Mouse (Mus musculus): ENCODE results near the gene Eepd1. TPM values are rescaled to one million over a fixed set of nuclear protein-coding genes. Genes with fewer than 3 reads are reported as not detected.

The Eepd1 gene
- total RNA-seq, 2 experiments from 2014 or later, result 20.2 to 22.9 TPM

GRCm38 (mm10) chr9:25517982-25518381 lies 36.6 kb downstream of the Eepd1 start:
- no peak for TF ChIP-seq CTCF (IDR thresholded peaks at IDR 0.05)
- Histone ChIP-seq H3K4me3 (no peak overlapping the region), H3K27ac (no peak overlapping the region)
- DNase-seq (ENCODE audit: extremely low spot score in 1 of 2, low spot score in 2 of 2), result no peak
- intact Hi-C loops (cut with DNase I), result no loop called here

GRCm38 (mm10) chr9:25519193-25519592 lies 37.8 kb downstream of the Eepd1 start:
- TF ChIP-seq CTCF (IDR thresholded peaks at IDR 0.05), result no peak
- no peak for DNase-seq (ENCODE audit: extremely low spot score in 1 of 2, low spot score in 2 of 2)
- Histone ChIP-seq H3K27ac (no peak overlapping the region), H3K4me3 (no peak overlapping the region)
- intact Hi-C loops (cut with DNase I), result no loop called here

- no peak for TF ChIP-seq CTCF (IDR thresholded peaks at IDR 0.05)
- no peak overlapping the region for H3K27ac ChIP-seq
- intact Hi-C loops (cut with DNase I), result no loop called here
- H3K4me3 ChIP-seq, result no peak overlapping the region
- no peak for DNase-seq (ENCODE audit: extremely low spot score in 1 of 2, low spot score in 2 of 2)
Observed at GRCm38 (mm10) chr9:25520826-25521225, 39.5 kb downstream of the Eepd1 start.

- no peak for TF ChIP-seq CTCF (IDR thresholded peaks at IDR 0.05)
- no peak overlapping the region for H3K4me3 ChIP-seq
- intact Hi-C loops (cut with DNase I), result no loop called here
- H3K27ac ChIP-seq, result no peak overlapping the region
- DNase-seq (ENCODE audit: extremely low spot score in 1 of 2, low spot score in 2 of 2), result no peak
Observed at GRCm38 (mm10) chr9:25521825-25522224, 40.5 kb downstream of the Eepd1 start.

GRCm38 (mm10) chr9:25526516-25526915 lies 45.2 kb downstream of the Eepd1 start:
- no peak overlapping the region for H3K27ac ChIP-seq
- DNase-seq (ENCODE audit: extremely low spot score in 1 of 2, low spot score in 2 of 2), result no peak
- H3K4me3 ChIP-seq, result no peak overlapping the region
- TF ChIP-seq CTCF (IDR thresholded peaks at IDR 0.05), result no peak
- intact Hi-C loops (cut with DNase I), result no loop called here

GRCm38 (mm10) chr9:25526927-25527337 lies 45.6 kb downstream of the Eepd1 start:
- no peak for TF ChIP-seq CTCF (IDR thresholded peaks at IDR 0.05)
- no peak for DNase-seq (ENCODE audit: extremely low spot score in 1 of 2, low spot score in 2 of 2)
- Histone ChIP-seq H3K27ac (0 out of 2 replicates have a peak overlapping the region, but pooled peaks have one; percentile 24), H3K4me3 (no peak overlapping the region)
- intact Hi-C loops (cut with DNase I), result no loop called here

GRCm38 (mm10) chr9:25527359-25528038 lies 46.2 kb downstream of the Eepd1 start:
- no peak for TF ChIP-seq CTCF (IDR thresholded peaks at IDR 0.05)
- intact Hi-C loops (cut with DNase I), result no loop called here
- Histone ChIP-seq H3K4me3 (no peak overlapping the region), H3K27ac (0 out of 2 replicates have a peak overlapping the region, but pooled peaks have one; percentile 24)
- DNase-seq (ENCODE audit: extremely low spot score in 1 of 2, low spot score in 2 of 2), result no peak

GRCm38 (mm10) chr9:25531627-25532026 lies 50.3 kb downstream of the Eepd1 start:
- intact Hi-C loops (cut with DNase I), result no loop called here
- no peak for DNase-seq (ENCODE audit: extremely low spot score in 1 of 2, low spot score in 2 of 2)
- no peak overlapping the region for H3K4me3 ChIP-seq
- TF ChIP-seq CTCF (IDR thresholded peaks at IDR 0.05), result no peak
- no peak overlapping the region for H3K27ac ChIP-seq

GRCm38 (mm10) chr9:25532105-25532504 lies 50.8 kb downstream of the Eepd1 start:
- Histone ChIP-seq H3K4me3 (no peak overlapping the region), H3K27ac (no peak overlapping the region)
- no peak for TF ChIP-seq CTCF (IDR thresholded peaks at IDR 0.05)
- DNase-seq (ENCODE audit: extremely low spot score in 1 of 2, low spot score in 2 of 2), result no peak
- intact Hi-C loops (cut with DNase I), result no loop called here

- no peak overlapping the region for H3K4me3 ChIP-seq
- no peak for TF ChIP-seq CTCF (IDR thresholded peaks at IDR 0.05)
- no peak for DNase-seq (ENCODE audit: extremely low spot score in 1 of 2, low spot score in 2 of 2)
- intact Hi-C loops (cut with DNase I), result no loop called here
- no peak overlapping the region for H3K27ac ChIP-seq
Observed at GRCm38 (mm10) chr9:25535487-25535886, 54.1 kb downstream of the Eepd1 start.

GRCm38 (mm10) chr9:25539461-25539860 lies 58.1 kb downstream of the Eepd1 start:
- no peak overlapping the region for H3K4me3 ChIP-seq
- H3K27ac ChIP-seq, result no peak overlapping the region
- no peak for TF ChIP-seq CTCF (IDR thresholded peaks at IDR 0.05)
- intact Hi-C loops (cut with DNase I), result no loop called here
- no peak for DNase-seq (ENCODE audit: extremely low spot score in 1 of 2, low spot score in 2 of 2)

- no peak for DNase-seq (ENCODE audit: extremely low spot score in 1 of 2, low spot score in 2 of 2)
- no peak overlapping the region for H3K4me3 ChIP-seq
- intact Hi-C loops (cut with DNase I), result no loop called here
- no peak for TF ChIP-seq CTCF (IDR thresholded peaks at IDR 0.05)
- H3K27ac ChIP-seq, result no peak overlapping the region
Observed at GRCm38 (mm10) chr9:25541355-25541754, 60.0 kb downstream of the Eepd1 start.

- intact Hi-C loops (cut with DNase I), result no loop called here
- no peak overlapping the region for H3K4me3 ChIP-seq
- TF ChIP-seq CTCF (IDR thresholded peaks at IDR 0.05), result no peak
- DNase-seq (ENCODE audit: extremely low spot score in 1 of 2, low spot score in 2 of 2), result no peak
- no peak overlapping the region; the same call in 1 of the 2 replicates for H3K27ac ChIP-seq
Observed at GRCm38 (mm10) chr9:25545212-25545611, 63.9 kb downstream of the Eepd1 start.

Measured in left cerebral cortex, adult 2 months (tissue).